In the genomic region with DNA sequence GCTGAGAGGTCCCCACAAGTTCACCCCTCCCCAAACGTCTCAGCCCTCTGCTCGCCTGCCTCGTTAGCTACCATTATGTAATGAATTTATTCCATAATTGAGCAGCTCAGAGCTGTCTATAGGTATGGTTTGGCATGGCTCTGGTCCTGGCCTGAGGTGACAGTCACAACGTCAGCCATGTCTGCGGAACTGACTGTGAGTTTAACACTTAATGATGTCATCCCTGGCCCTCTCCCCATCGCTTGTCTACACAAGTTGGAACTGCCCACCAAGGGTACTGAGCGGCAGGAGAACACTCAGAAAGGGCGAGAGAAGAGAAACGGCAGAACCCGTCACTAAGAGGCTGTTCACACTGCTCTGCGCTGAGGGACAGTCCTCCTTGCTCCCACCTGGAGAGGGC, we compare ENCODE assay signal across 12 mouse cellular contexts.
"Had no signal": no experiment of that assay in that cellular context is flagged by ENCODE, and none has a peak within 500 bp of the region (broad histone marks: within the 10 kb centered on the region; RNA-seq: fewer than 3 reads in every experiment).

No protein-coding gene starts in this region.

- H3K4me1 ChIP-seq: neural tube, embryonic 12.5 days had no signal

- H3K27ac ChIP-seq: layer of hippocampus, adult 2 months; liver, embryonic 12.5 days; midbrain, embryonic 15.5 days; neural tube, embryonic 12.5 days; stomach, postnatal 0 days had no signal

- H3K36me3 ChIP-seq: liver, embryonic 12.5 days; midbrain, embryonic 15.5 days; neural tube, embryonic 12.5 days had no signal

- ATAC-seq: liver, embryonic 12.5 days; midbrain, embryonic 15.5 days had no signal

- H3K4me2 ChIP-seq: liver, embryonic 12.5 days; lung, embryonic 14.5 days; midbrain, embryonic 11.5 days; midbrain, embryonic 15.5 days; neural tube, embryonic 12.5 days had no signal

- DNase-seq: kidney, postnatal 10 days; kidney, postnatal 4 days; lung, embryonic 14.5 days; lung, postnatal 10 days; lung, postnatal 4 days; thymus, postnatal 4 days had no signal

- H3K9ac ChIP-seq: liver, embryonic 12.5 days; lung, embryonic 14.5 days; midbrain, embryonic 15.5 days; neural tube, embryonic 12.5 days had no signal

- H3K4me3 ChIP-seq: layer of hippocampus, adult 2 months; liver, embryonic 12.5 days; midbrain, embryonic 15.5 days; neural tube, embryonic 12.5 days had no signal

- H3K9me3 ChIP-seq: liver, embryonic 12.5 days; midbrain, embryonic 15.5 days; neural tube, embryonic 12.5 days had no signal

- H3K27me3 ChIP-seq: midbrain, embryonic 15.5 days; neural tube, embryonic 12.5 days had no signal
